Mouse (Mus musculus) forebrain, embryonic 14.5 days (tissue): ENCODE data around the gene Vmn1r233. TPM values are rescaled to one million over a fixed set of nuclear protein-coding genes. Genes with fewer than 3 reads are reported as not detected.

Experiments
- ATAC-seq: fragments of 200-750 bp; cut with Nextera tagmentation; 2 replicates; pipeline ENCODE4 v1.8.0; 2017; ENCODE audit warnings: mild to moderate bottlenecking, moderate library complexity
- DNase-seq: peaks from one replicate; pipeline ENCODE4 v3.0.0-alpha.2; 2015; ENCODE audit warnings: low spot score
- H3K27ac ChIP-seq: fragments of 300-500 bp; sonication (generic); 2 replicates; pipeline ENCODE4 v1.5.1; 2014; ENCODE audit warnings: low read depth, mild to moderate bottlenecking, control low read depth, low read length, moderate library complexity
- H3K27me3 ChIP-seq: fragments of 300-500 bp; sonication (generic); replicated peaks from 2 replicates; pipeline ENCODE4 v1.6.1; 2014; ENCODE audit warnings: low read length, control low read depth, mixed read lengths; ENCODE audit not compliant: control insufficient read depth, insufficient read depth
- H3K36me3 ChIP-seq: fragments of 300-500 bp; sonication (generic); 2 replicates; pipeline ENCODE4 v1.6.1; 2014; ENCODE audit warnings: low read length, control low read depth; ENCODE audit not compliant: control insufficient read depth, insufficient read depth
- H3K4me1 ChIP-seq: fragments of 300-500 bp; sonication (generic); 2 replicates; pipeline ENCODE4 v1.6.1; 2014; ENCODE audit warnings: antibody characterized with exemption, low read length, control low read depth; ENCODE audit not compliant: control insufficient read depth, insufficient read depth
- H3K4me2 ChIP-seq: fragments of 300-500 bp; sonication (generic); 2 replicates; pipeline ENCODE4 v1.6.1; 2014; ENCODE audit warnings: mild to moderate bottlenecking, control low read depth, low read length
- H3K4me3 ChIP-seq: fragments of 300-500 bp; sonication (generic); 2 replicates; pipeline ENCODE4 v1.5.1; 2014; ENCODE audit warnings: low read depth, low read length, control low read depth
- H3K9ac ChIP-seq: fragments of 300-500 bp; sonication (generic); 2 replicates; pipeline ENCODE4 v1.6.1; 2014; ENCODE audit warnings: mild to moderate bottlenecking, low read length, control low read depth, moderate library complexity
- H3K9me3 ChIP-seq: fragments of 300-500 bp; sonication (generic); replicated peaks from 2 replicates; pipeline ENCODE4 v1.6.1; 2016; ENCODE audit warnings: low read length, control low read depth, mixed read lengths; ENCODE audit not compliant: control insufficient read depth
- WGBS: fragments of 180-500 bp; shearing (Covaris S2); extraction: QIAGEN DNeasy Blood & Tissue Kit; methylation state at CpG from one replicate; pipeline ENCODE4 v1.1.7; 2014; 5-methylcytosine and 5-hydroxymethylcytosine counted together
- polyA plus RNA-seq: library from polyadenylated mRNA; unstranded; fragments of >200 nt; fragmentation: Nextera tagmentation; extraction: Ambion mirVana; gene quantifications from 2 replicates; pipeline ENCODE4 v1.2.1, GENCODE M21; 2014

The Vmn1r233 gene
- not detected in 2 replicates for polyA plus RNA-seq

GRCm38 (mm10) chr17:20996364-20996763, at the start of gene Vmn1r233:
Vmn1r233 (minus strand) TSS chr17:20996464.
- H3K36me3 ChIP-seq: no peaks in the 10 kb centered on the region
- no peak for ATAC-seq

GRCm38 (mm10) chr17:21018410-21019080, 22.3 kb upstream of the Vmn1r233 start:
- peaks cover 66% of the 10 kb centered on the region for H3K36me3 ChIP-seq

More at GRCm38 (mm10) chr17:20996364-20996763, at the start of gene Vmn1r233:
- Histone ChIP-seq H3K4me2 (no peak within 1 kb of the TSS), H3K27ac (no peak within 1 kb of the TSS), H3K9ac (no peak within 1 kb of the TSS), H3K9me3 (no peaks in the 10 kb centered on the region), H3K4me1 (no peaks in the 10 kb centered on the region), H3K4me3 (no peak within 1 kb of the TSS), H3K27me3 (no peaks in the 10 kb centered on the region)
- DNase-seq: no peak

GRCm38 (mm10) chr17:21009726-21010125, 13.5 kb upstream of the Vmn1r233 start:
- Histone ChIP-seq H3K9me3 (no peaks in the 10 kb centered on the region), H3K4me2 (peak overlapping the region; percentile 67), H3K27ac (no peak overlapping the region), H3K4me3 (peak overlapping the region; percentile 63), H3K4me1 (peaks cover 7% of the 10 kb centered on the region), H3K36me3 (peaks cover 19% of the 10 kb centered on the region), H3K9ac (peak overlapping the region; percentile 82), H3K27me3 (no peaks in the 10 kb centered on the region)
- DNase-seq: no peak
- 20% methylated on average over 1 of the region's 1 CpGs for WGBS
- ATAC-seq: no peak

More at GRCm38 (mm10) chr17:21018410-21019080, 22.3 kb upstream of the Vmn1r233 start:
- no peak overlapping the region for H3K4me2 ChIP-seq
- no peaks in the 10 kb centered on the region for H3K27me3 ChIP-seq
- no peak overlapping the region for H3K27ac ChIP-seq
- no peak overlapping the region for H3K9ac ChIP-seq
- WGBS: 84% methylated on average over 1 of the region's 1 CpGs
- H3K4me1 ChIP-seq: no peaks in the 10 kb centered on the region
- no peaks in the 10 kb centered on the region for H3K9me3 ChIP-seq
- no peak for ATAC-seq
- DNase-seq: no peak
- no peak overlapping the region for H3K4me3 ChIP-seq

GRCm38 (mm10) chr17:21008382-21009331, 12.4 kb upstream of the Vmn1r233 start, which contains the start of gene Zfp160:
Zfp160 (plus strand) TSS chr17:21008903.
- Histone ChIP-seq H3K4me1 (peaks cover 7% of the 10 kb centered on the region), H3K27me3 (no peaks in the 10 kb centered on the region), H3K4me3 (peak within 1 kb of the TSS; percentile 63), H3K9ac (peak within 1 kb of the TSS; percentile 82), H3K27ac (peak within 1 kb of the TSS; percentile 85), H3K9me3 (no peaks in the 10 kb centered on the region), H3K4me2 (peak within 1 kb of the TSS; percentile 67), H3K36me3 (peaks cover 15% of the 10 kb centered on the region)
- DNase-seq: peak; percentile 97
- ATAC-seq: peak; percentile 98
- WGBS: 7% methylated on average over 36 of the region's 36 CpGs

GRCm38 (mm10) chr17:20993716-20994115, 2.5 kb downstream of the Vmn1r233 start:
- no peak overlapping the region for H3K9ac ChIP-seq
- no peak overlapping the region for H3K4me2 ChIP-seq
- H3K4me1 ChIP-seq: no peaks in the 10 kb centered on the region
- no peaks in the 10 kb centered on the region for H3K36me3 ChIP-seq
- no peaks in the 10 kb centered on the region for H3K9me3 ChIP-seq
- DNase-seq: no peak
- H3K27ac ChIP-seq: no peak overlapping the region
- no peak for ATAC-seq
- H3K4me3 ChIP-seq: no peak overlapping the region
- 75% methylated on average over 2 of the region's 2 CpGs for whole genome bisulfite sequencing
- no peaks in the 10 kb centered on the region for H3K27me3 ChIP-seq

GRCm38 (mm10) chr17:20966681-20967080, 29.6 kb downstream of the Vmn1r233 start:
- Histone ChIP-seq H3K9ac (no peak overlapping the region), H3K36me3 (peaks cover 80% of the 10 kb centered on the region), H3K4me3 (no peak overlapping the region)

GRCm38 (mm10) chr17:20965421-20965820, 30.8 kb downstream of the Vmn1r233 start:
- Histone ChIP-seq H3K4me2 (no peak overlapping the region), H3K27me3 (no peaks in the 10 kb centered on the region), H3K9ac (no peak overlapping the region), H3K36me3 (peaks cover 93% of the 10 kb centered on the region), H3K4me1 (no peaks in the 10 kb centered on the region), H3K27ac (no peak overlapping the region), H3K9me3 (no peaks in the 10 kb centered on the region), H3K4me3 (no peak overlapping the region)
- 89% methylated on average over 4 of the region's 4 CpGs for WGBS
- ATAC-seq (peak; percentile 35; the same call in 1 of the 2 replicates), DNase-seq (no peak)

More at GRCm38 (mm10) chr17:20966681-20967080, 29.6 kb downstream of the Vmn1r233 start:
- H3K9me3 ChIP-seq: no peaks in the 10 kb centered on the region
- DNase-seq (no peak), ATAC-seq (no peak)
- H3K4me1 ChIP-seq: no peaks in the 10 kb centered on the region
- H3K27ac ChIP-seq: no peak overlapping the region
- no peaks in the 10 kb centered on the region for H3K27me3 ChIP-seq
- H3K4me2 ChIP-seq: no peak overlapping the region

GRCm38 (mm10) chr17:20960386-20960785, 35.9 kb downstream of the Vmn1r233 start:
- Histone ChIP-seq H3K36me3 (peaks cover 100% of the 10 kb centered on the region), H3K9ac (no peak overlapping the region), H3K4me3 (no peak overlapping the region), H3K27ac (no peak overlapping the region), H3K4me1 (no peaks in the 10 kb centered on the region), H3K9me3 (no peaks in the 10 kb centered on the region), H3K4me2 (no peak overlapping the region), H3K27me3 (no peaks in the 10 kb centered on the region)
- no peak for ATAC-seq
- no peak for DNase-seq
- 94% methylated on average over 5 of the region's 5 CpGs for WGBS
